Mouse (Mus musculus) liver, embryonic 15.5 days (tissue): ENCODE measurements around the gene Pdzd2. TPM values are rescaled to one million over a fixed set of nuclear protein-coding genes. Genes with fewer than 3 reads are reported as not detected.

Experiments
- ATAC-seq: fragments of 200-750 bp; cut with Nextera tagmentation; 2 replicates; pipeline ENCODE4 v1.8.0; 2017; ENCODE audit warnings: moderate number of reproducible peaks, mild to moderate bottlenecking, moderate library complexity; ENCODE audit not compliant: insufficient read depth
- H3K27ac ChIP-seq: fragments of 300-500 bp; sonication (generic); replicated peaks from 2 replicates; pipeline ENCODE4 v1.5.1; 2015; ENCODE audit warnings: mild to moderate bottlenecking, inconsistent platforms
- H3K27me3 ChIP-seq: fragments of 300-500 bp; sonication (generic); 2 replicates; pipeline ENCODE4 v1.6.1; 2015; ENCODE audit warnings: mild to moderate bottlenecking, inconsistent platforms
- H3K36me3 ChIP-seq: fragments of 300-500 bp; sonication (generic); replicated peaks from 2 replicates; pipeline ENCODE4 v1.6.1; 2015; ENCODE audit warnings: moderate library complexity, mild to moderate bottlenecking, inconsistent platforms
- H3K4me1 ChIP-seq: fragments of 300-500 bp; sonication (generic); replicated peaks from 2 replicates; pipeline ENCODE4 v1.6.1; 2015; ENCODE audit warnings: inconsistent platforms
- H3K4me2 ChIP-seq: fragments of 300-500 bp; sonication (generic); 2 replicates; pipeline ENCODE4 v1.6.1; 2015; ENCODE audit warnings: moderate library complexity, mild to moderate bottlenecking, inconsistent platforms
- H3K4me3 ChIP-seq: fragments of 300-500 bp; sonication (generic); replicated peaks from 2 replicates; pipeline ENCODE4 v1.5.1; 2015; ENCODE audit warnings: mild to moderate bottlenecking, inconsistent platforms
- H3K9ac ChIP-seq: fragments of 300-500 bp; sonication (generic); 2 replicates; pipeline ENCODE4 v1.6.1; 2015; ENCODE audit warnings: moderate library complexity, mild to moderate bottlenecking, inconsistent platforms
- H3K9me3 ChIP-seq: fragments of 300-500 bp; sonication (generic); replicated peaks from 2 replicates; pipeline ENCODE4 v1.6.1; 2016; ENCODE audit warnings: inconsistent platforms
- WGBS: fragments of 180-500 bp; shearing (Covaris S2); methylation state at CpG from one replicate; pipeline ENCODE4 v1.1.7; 2015; ENCODE audit warnings: mixed read lengths; ENCODE audit not compliant: insufficient replicate concordance; 5-methylcytosine and 5-hydroxymethylcytosine counted together
- polyA plus RNA-seq: library from polyadenylated mRNA; unstranded; fragments of >200 nt; fragmentation: Nextera tagmentation; extraction: Ambion mirVana; gene quantifications from 2 replicates; pipeline ENCODE4 v1.2.1, GENCODE M21; 2015

The Pdzd2 gene
- polyA plus RNA-seq, 1 experiment from 2014 or later, result 0.78 TPM

- Histone ChIP-seq H3K9ac (peak within 1 kb of the TSS; percentile 100), H3K4me1 (peaks cover 49% of the 10 kb centered on the region), H3K36me3 (peaks cover 4% of the 10 kb centered on the region), H3K4me3 (peak within 1 kb of the TSS; percentile 100), H3K9me3 (no peaks in the 10 kb centered on the region), H3K27me3 (peaks cover 5% of the 10 kb centered on the region), H3K27ac (peak within 1 kb of the TSS; percentile 94), H3K4me2 (peak within 1 kb of the TSS; percentile 92)
- under 1% methylated on average over 68 of the region's 70 CpGs for WGBS
- ATAC-seq, result peak; percentile 42
These were observed 417.7 kb downstream of the Pdzd2 start, which contains the start of gene 1810049J17Rik for GRCm38 (mm10) chr15:12321788-12322621. Gene 1810049J17Rik (minus strand): TSS chr15:12321899.

GRCm38 (mm10) chr15:12321091-12321787, 418.5 kb downstream of the Pdzd2 start, which contains the start of gene Golph3:
Gene Golph3 (plus strand): TSS chr15:12321450.
- peak; percentile 89 for ATAC-seq

GRCm38 (mm10) chr15:12320441-12321090, 419.2 kb downstream of the Pdzd2 start:
- peaks cover under 1% of the 10 kb centered on the region; the same call in 1 of the 2 replicates for H3K36me3 ChIP-seq
- H3K27ac ChIP-seq, result peak overlapping the region; percentile 94
- WGBS, result 3% methylated on average over 22 of the region's 22 CpGs
- H3K27me3 ChIP-seq, result peaks cover 5% of the 10 kb centered on the region
- peaks cover 41% of the 10 kb centered on the region for H3K4me1 ChIP-seq
- H3K9ac ChIP-seq, result peak overlapping the region; percentile 100
- ATAC-seq, result peak; percentile 16
- no peaks in the 10 kb centered on the region for H3K9me3 ChIP-seq
- H3K4me2 ChIP-seq, result peak overlapping the region; percentile 92
- H3K4me3 ChIP-seq, result peak overlapping the region; percentile 100

More at GRCm38 (mm10) chr15:12321091-12321787, 418.5 kb downstream of the Pdzd2 start, which contains the start of gene Golph3:
- Histone ChIP-seq H3K9ac (peak within 1 kb of the TSS; percentile 100), H3K36me3 (peaks cover 4% of the 10 kb centered on the region), H3K9me3 (no peaks in the 10 kb centered on the region), H3K4me3 (peak within 1 kb of the TSS; percentile 100), H3K4me1 (peaks cover 48% of the 10 kb centered on the region), H3K4me2 (peak within 1 kb of the TSS; percentile 92), H3K27me3 (peaks cover 5% of the 10 kb centered on the region), H3K27ac (peak within 1 kb of the TSS; percentile 94)
- WGBS, result under 1% methylated on average over 73 of the region's 74 CpGs

GRCm38 (mm10) chr15:12319889-12320288, 419.8 kb downstream of the Pdzd2 start:
- Histone ChIP-seq H3K9ac (no peak overlapping the region), H3K27me3 (peaks cover 5% of the 10 kb centered on the region), H3K4me1 (peaks cover 37% of the 10 kb centered on the region), H3K4me2 (peak overlapping the region; percentile 92), H3K9me3 (no peaks in the 10 kb centered on the region), H3K27ac (no peak overlapping the region), H3K4me3 (peak overlapping the region; percentile 100; the same call in 1 of the 2 replicates), H3K36me3 (no peaks in the 10 kb centered on the region)
- no peak for ATAC-seq
- WGBS, result 46% methylated on average over 5 of the region's 5 CpGs

- Histone ChIP-seq H3K9me3 (no peaks in the 10 kb centered on the region), H3K4me3 (no peak overlapping the region), H3K4me1 (peaks cover 31% of the 10 kb centered on the region), H3K27me3 (peaks cover 5% of the 10 kb centered on the region), H3K4me2 (no peak overlapping the region), H3K27ac (no peak overlapping the region), H3K9ac (no peak overlapping the region), H3K36me3 (no peaks in the 10 kb centered on the region)
- 65% methylated on average over 8 of the region's 8 CpGs for WGBS
- ATAC-seq, result no peak
These were observed 421.3 kb downstream of the Pdzd2 start for GRCm38 (mm10) chr15:12318451-12318850.

- H3K9me3 ChIP-seq, result no peaks in the 10 kb centered on the region
- H3K27me3 ChIP-seq, result peaks cover 5% of the 10 kb centered on the region
- H3K4me3 ChIP-seq, result no peak overlapping the region
- no peak overlapping the region for H3K4me2 ChIP-seq
- H3K9ac ChIP-seq, result no peak overlapping the region
- H3K27ac ChIP-seq, result no peak overlapping the region
- ATAC-seq, result no peak
- H3K36me3 ChIP-seq, result no peaks in the 10 kb centered on the region
- peaks cover 31% of the 10 kb centered on the region for H3K4me1 ChIP-seq
- whole genome bisulfite sequencing, result 30% methylated on average over 5 of the region's 5 CpGs
These were observed 422.4 kb downstream of the Pdzd2 start for GRCm38 (mm10) chr15:12317290-12317689.

- WGBS, result 56% methylated on average over 2 of the region's 2 CpGs
- Histone ChIP-seq H3K27me3 (peaks cover 5% of the 10 kb centered on the region), H3K4me1 (peaks cover 31% of the 10 kb centered on the region), H3K9ac (no peak overlapping the region), H3K27ac (no peak overlapping the region), H3K4me3 (no peak overlapping the region), H3K9me3 (no peaks in the 10 kb centered on the region), H3K4me2 (no peak overlapping the region), H3K36me3 (no peaks in the 10 kb centered on the region)
- ATAC-seq, result no peak
These were observed 423.7 kb downstream of the Pdzd2 start for GRCm38 (mm10) chr15:12315996-12316395.

- Histone ChIP-seq H3K4me2 (no peak overlapping the region), H3K9me3 (no peaks in the 10 kb centered on the region), H3K36me3 (no peaks in the 10 kb centered on the region), H3K4me3 (no peak overlapping the region), H3K9ac (no peak overlapping the region), H3K27me3 (no peaks in the 10 kb centered on the region), H3K4me1 (peaks cover 25% of the 10 kb centered on the region), H3K27ac (no peak overlapping the region)
- 71% methylated on average over 5 of the region's 5 CpGs for WGBS
- no peak for ATAC-seq
These were observed 425.1 kb downstream of the Pdzd2 start for GRCm38 (mm10) chr15:12314584-12314983.

- Histone ChIP-seq H3K27me3 (no peaks in the 10 kb centered on the region), H3K4me2 (no peak overlapping the region), H3K4me1 (peaks cover 25% of the 10 kb centered on the region), H3K27ac (no peak overlapping the region), H3K9ac (no peak overlapping the region), H3K4me3 (no peak overlapping the region), H3K9me3 (no peaks in the 10 kb centered on the region), H3K36me3 (no peaks in the 10 kb centered on the region)
- WGBS, result 14% methylated on average over 1 of the region's 1 CpGs
- ATAC-seq, result no peak
These were observed 426.5 kb downstream of the Pdzd2 start for GRCm38 (mm10) chr15:12313255-12313654.

- no peak for ATAC-seq
- WGBS, result 59% methylated on average over 7 of the region's 7 CpGs
- H3K36me3 ChIP-seq, result no peaks in the 10 kb centered on the region
- no peak overlapping the region for H3K9ac ChIP-seq
- H3K4me3 ChIP-seq, result no peak overlapping the region
- H3K9me3 ChIP-seq, result no peaks in the 10 kb centered on the region
- no peak overlapping the region for H3K27ac ChIP-seq
- H3K27me3 ChIP-seq, result no peaks in the 10 kb centered on the region
- no peak overlapping the region for H3K4me2 ChIP-seq
- peaks cover 29% of the 10 kb centered on the region for H3K4me1 ChIP-seq
These were observed 428.3 kb downstream of the Pdzd2 start for GRCm38 (mm10) chr15:12311465-12311864.

GRCm38 (mm10) chr15:12310676-12311075, 429.0 kb downstream of the Pdzd2 start:
- Histone ChIP-seq H3K27me3 (no peaks in the 10 kb centered on the region), H3K9me3 (no peaks in the 10 kb centered on the region), H3K4me1 (peaks cover 37% of the 10 kb centered on the region), H3K36me3 (no peaks in the 10 kb centered on the region), H3K9ac (no peak overlapping the region), H3K4me3 (no peak overlapping the region), H3K27ac (no peak overlapping the region), H3K4me2 (no peak overlapping the region)
- 43% methylated on average over 4 of the region's 4 CpGs for WGBS
- ATAC-seq, result no peak
